Mouse (Mus musculus) spleen, adult 2 months (tissue): ENCODE results near the gene Klhl5.

ENCODE experiments used
- CTCF ChIP-seq: fragments of 200-500 bp; IDR thresholded peaks from 2 replicates; pipeline ENCODE4 v1.5.1; 2011; ENCODE audit warnings: mild to moderate bottlenecking, inconsistent platforms; ENCODE audit not compliant: insufficient read depth, insufficient read length, insufficient replicate concordance; ENCODE audit errors: extremely low read depth
- POLR2A ChIP-seq: fragments of 200-500 bp; IDR thresholded peaks from 2 replicates; pipeline ENCODE4 v1.6.1; 2011; ENCODE audit warnings: low read depth, low read length, inconsistent platforms

- TF ChIP-seq CTCF, result no peak
- TF ChIP-seq POLR2A, result no peak
Observed at GRCm38 (mm10) chr5:65091921-65092320, 15.4 kb upstream of the Klhl5 start, which contains the start of gene Tmem156.
